Mouse (Mus musculus) lung, postnatal 0 days (tissue): ENCODE results near the gene Tspan2. TPM values are rescaled to one million over a fixed set of nuclear protein-coding genes. Genes with fewer than 3 reads are reported as not detected.

ENCODE experiments used
- ATAC-seq: fragments of 200-750 bp; cut with Nextera tagmentation; 2 replicates; pipeline ENCODE4 v1.8.0; 2017; ENCODE audit warnings: moderate library complexity
- DNase-seq: peaks from one replicate; pipeline ENCODE4 v3.0.0-alpha.2; 2016; ENCODE audit warnings: low spot score
- H3K27ac ChIP-seq: fragments of 300-500 bp; sonication (generic); 2 replicates; pipeline ENCODE4 v1.5.1; 2014; ENCODE audit warnings: antibody characterized with exemption, mild to moderate bottlenecking, low read length, mixed read lengths
- H3K27me3 ChIP-seq: fragments of 300-500 bp; sonication (generic); replicated peaks from 2 replicates; pipeline ENCODE4 v1.6.1; 2014; ENCODE audit warnings: low read length, mixed read lengths; ENCODE audit not compliant: insufficient read depth
- H3K36me3 ChIP-seq: fragments of 300-500 bp; sonication (generic); 2 replicates; pipeline ENCODE4 v1.6.1; 2014; ENCODE audit warnings: low read length, mixed read lengths; ENCODE audit not compliant: insufficient read depth
- H3K4me1 ChIP-seq: fragments of 300-500 bp; sonication (generic); 2 replicates; pipeline ENCODE4 v1.6.1; 2014; ENCODE audit warnings: antibody characterized with exemption, low read depth, low read length, mixed read lengths; ENCODE audit not compliant: insufficient read depth
- H3K4me2 ChIP-seq: fragments of 300-500 bp; sonication (generic); replicated peaks from 2 replicates; pipeline ENCODE4 v1.6.1; 2014; ENCODE audit warnings: low read depth, mild to moderate bottlenecking, low read length, moderate library complexity, mixed read lengths
- H3K4me3 ChIP-seq: fragments of 300-500 bp; sonication (generic); 2 replicates; pipeline ENCODE4 v1.5.1; 2014; ENCODE audit warnings: low read depth, low read length
- H3K9ac ChIP-seq: fragments of 300-500 bp; sonication (generic); replicated peaks from 2 replicates; pipeline ENCODE4 v1.6.1; 2014; ENCODE audit warnings: low read depth, mild to moderate bottlenecking
- H3K9me3 ChIP-seq: fragments of 300-500 bp; sonication (generic); 2 replicates; pipeline ENCODE4 v1.6.1; 2016; ENCODE audit warnings: low read length, mixed read lengths
- CTCF ChIP-seq: IDR thresholded peaks from 2 replicates; pipeline ENCODE4 v1.5.1; 2016; ENCODE audit warnings: antibody characterized with exemption, mild to moderate bottlenecking
- EP300 ChIP-seq: IDR thresholded peaks from 2 replicates; pipeline ENCODE4 v1.6.1; 2016; ENCODE audit warnings: antibody characterized with exemption, mild to moderate bottlenecking, control low read depth
- WGBS: fragments of 180-500 bp; shearing (Covaris S2); extraction: QIAGEN DNeasy Blood & Tissue Kit; methylation state at CpG from one replicate; pipeline ENCODE4 v1.1.7; 2014; 5-methylcytosine and 5-hydroxymethylcytosine counted together
- polyA plus RNA-seq: library from polyadenylated mRNA; unstranded; fragments of >200 nt; fragmentation: Nextera tagmentation; extraction: Ambion mirVana; gene quantifications from 2 replicates; pipeline ENCODE4 v1.2.1, GENCODE M21; 2015

Tspan2 gene
- polyA plus RNA-seq, 1 experiment from 2014 or later, result 86.9 TPM

GRCm38 (mm10) chr3:102737106-102737505 is 2.8 kb downstream of the Tspan2 start:
- WGBS, result 71% methylated on average over 6 of the region's 6 CpGs
- peak overlapping the region; percentile 29; the same call in 1 of the 2 replicates for H3K9ac ChIP-seq
- TF ChIP-seq EP300, result no peak
- no peak for TF ChIP-seq CTCF
- H3K36me3 ChIP-seq, result no peaks in the 10 kb centered on the region
- DNase-seq, result no peak
- H3K27me3 ChIP-seq, result no peaks in the 10 kb centered on the region
- ATAC-seq, result no peak
- peak overlapping the region; percentile 81 for H3K4me2 ChIP-seq
- no peaks in the 10 kb centered on the region for H3K9me3 ChIP-seq
- no peak overlapping the region for H3K27ac ChIP-seq
- H3K4me1 ChIP-seq, result peaks cover 8% of the 10 kb centered on the region; the same call in 1 of the 2 replicates
- peak overlapping the region; percentile 10 for H3K4me3 ChIP-seq

- H3K27me3 ChIP-seq, result no peaks in the 10 kb centered on the region
- ATAC-seq, result peak; percentile 31
- H3K4me2 ChIP-seq, result peak overlapping the region; percentile 81
- no peak overlapping the region for H3K4me3 ChIP-seq
- TF ChIP-seq CTCF (no peak), EP300 (peak; percentile 86)
- no peaks in the 10 kb centered on the region for H3K9me3 ChIP-seq
- WGBS, result 42% methylated on average over 10 of the region's 10 CpGs
- peak; percentile 72 for DNase-seq
- no peak overlapping the region for H3K9ac ChIP-seq
- peak overlapping the region; percentile 60 for H3K27ac ChIP-seq
- no peaks in the 10 kb centered on the region for H3K36me3 ChIP-seq
- peaks cover 8% of the 10 kb centered on the region; the same call in 1 of the 2 replicates for H3K4me1 ChIP-seq
Measured at GRCm38 (mm10) chr3:102738161-102738901, 4.0 kb downstream of the Tspan2 start.

GRCm38 (mm10) chr3:102738926-102739325 is 4.6 kb downstream of the Tspan2 start:
- TF ChIP-seq CTCF, result no peak
- no peak for TF ChIP-seq EP300
- H3K27ac ChIP-seq, result peak overlapping the region; percentile 60
- H3K36me3 ChIP-seq, result no peaks in the 10 kb centered on the region
- H3K4me3 ChIP-seq, result no peak overlapping the region
- H3K27me3 ChIP-seq, result no peaks in the 10 kb centered on the region
- no peak overlapping the region for H3K9ac ChIP-seq
- H3K4me2 ChIP-seq, result peak overlapping the region; percentile 81; the same call in 1 of the 2 replicates
- WGBS, result 54% methylated on average over 6 of the region's 6 CpGs
- ATAC-seq, result no peak
- H3K9me3 ChIP-seq, result no peaks in the 10 kb centered on the region
- peaks cover 12% of the 10 kb centered on the region; the same call in 1 of the 2 replicates for H3K4me1 ChIP-seq
- DNase-seq, result no peak

- no peak for DNase-seq
- Histone ChIP-seq H3K27me3 (no peaks in the 10 kb centered on the region), H3K9me3 (no peaks in the 10 kb centered on the region), H3K4me3 (no peak overlapping the region), H3K27ac (peak overlapping the region; percentile 90), H3K4me1 (peaks cover 12% of the 10 kb centered on the region), H3K4me2 (no peak overlapping the region; the same call in 1 of the 2 replicates), H3K9ac (peak overlapping the region; percentile 2; the same call in 1 of the 2 replicates), H3K36me3 (no peaks in the 10 kb centered on the region)
- TF ChIP-seq EP300, result no peak
- no peak for ATAC-seq
- WGBS, result 47% methylated on average over 4 of the region's 4 CpGs
Measured at GRCm38 (mm10) chr3:102742725-102743124, 8.4 kb downstream of the Tspan2 start.

GRCm38 (mm10) chr3:102743202-102743601 is 8.9 kb downstream of the Tspan2 start:
- no peak overlapping the region; the same call in 1 of the 2 replicates for H3K4me2 ChIP-seq
- WGBS, result 43% methylated on average over 4 of the region's 4 CpGs
- peaks cover 12% of the 10 kb centered on the region for H3K4me1 ChIP-seq
- H3K4me3 ChIP-seq, result no peak overlapping the region
- peak; percentile 95 for DNase-seq
- H3K36me3 ChIP-seq, result no peaks in the 10 kb centered on the region
- H3K9me3 ChIP-seq, result no peaks in the 10 kb centered on the region
- no peak overlapping the region for H3K9ac ChIP-seq
- H3K27ac ChIP-seq, result peak overlapping the region; percentile 93
- no peaks in the 10 kb centered on the region for H3K27me3 ChIP-seq
- TF ChIP-seq CTCF (no peak), EP300 (peak; percentile 98)
- peak; percentile 82 for ATAC-seq

GRCm38 (mm10) chr3:102743781-102744471 is 9.6 kb downstream of the Tspan2 start:
- Histone ChIP-seq H3K27ac (peak overlapping the region; percentile 93), H3K4me1 (peaks cover 11% of the 10 kb centered on the region), H3K27me3 (no peaks in the 10 kb centered on the region), H3K9me3 (no peaks in the 10 kb centered on the region), H3K9ac (no peak overlapping the region), H3K36me3 (no peaks in the 10 kb centered on the region), H3K4me3 (no peak overlapping the region), H3K4me2 (no peak overlapping the region)
- no peak for TF ChIP-seq CTCF
- TF ChIP-seq EP300, result no peak
- DNase-seq (no peak), ATAC-seq (peak; percentile 4; the same call in 1 of the 2 replicates)
- WGBS, result 72% methylated on average over 9 of the region's 9 CpGs
